Mouse (Mus musculus): ENCODE measurements around the gene Hgfac. TPM values are rescaled to one million over a fixed set of nuclear protein-coding genes. Genes with fewer than 3 reads are reported as not detected.

Gene Hgfac
- polyA plus RNA-seq, 1 experiment from 2014 or later, result 0.34 TPM

Other genes with a start within 250 kb of the Hgfac start
- gene Msantd1, start 133.5 kb upstream of the Hgfac start, polyA plus RNA-seq (2014; fragmentation: Nextera tagmentation; extraction: Ambion mirVana), result 1.7 and 2.7 TPM in 2 replicates
- gene Rgs12, start 92.1 kb upstream of the Hgfac start, polyA plus RNA-seq (2014; fragmentation: Nextera tagmentation; extraction: Ambion mirVana), result 37.1 and 41.4 TPM in 2 replicates
- gene Dok7, start 15.3 kb downstream of the Hgfac start, polyA plus RNA-seq (2014; fragmentation: Nextera tagmentation; extraction: Ambion mirVana), result 0.11 TPM in 1 of 2 replicates, not detected in the other
- gene Lrpap1, start 64.3 kb downstream of the Hgfac start, polyA plus RNA-seq (2014; fragmentation: Nextera tagmentation; extraction: Ambion mirVana), result 104 TPM in 2 replicates
- gene Adra2c, start 236.8 kb downstream of the Hgfac start, polyA plus RNA-seq (2014; fragmentation: Nextera tagmentation; extraction: Ambion mirVana), result 0.06 and 0.07 TPM in 2 replicates

Data from hindbrain, embryonic 11.5 days (tissue).